Mouse (Mus musculus): ENCODE measurements around the gene Slc15a5.

GRCm38 (mm10) chr6:137963703-137964102 is 116.0 kb downstream of the Slc15a5 start:
- TF ChIP-seq EP300 (IDR thresholded peaks at IDR 0.05; ENCODE audit: insufficient read depth, low read depth, low read length) (no peak), POLR2A (IDR thresholded peaks at IDR 0.05; ENCODE audit: insufficient read depth, low read length) (no peak), CTCF (IDR thresholded peaks at IDR 0.05; ENCODE audit: low read depth, low read length) (no peak)
